Mouse (Mus musculus) kidney, adult 9 months (tissue): ENCODE measurements around the gene Atf3.
"Not testable (repeated sequence)": the region's sequence is repeated elsewhere in the genome, so short reads cannot be mapped to it uniquely, and the experiment has no call there.

Experiments used
- DNase-seq: peaks from one replicate; pipeline ENCODE4 v3.0.0; 2022

Gene Atf3

DNA sequence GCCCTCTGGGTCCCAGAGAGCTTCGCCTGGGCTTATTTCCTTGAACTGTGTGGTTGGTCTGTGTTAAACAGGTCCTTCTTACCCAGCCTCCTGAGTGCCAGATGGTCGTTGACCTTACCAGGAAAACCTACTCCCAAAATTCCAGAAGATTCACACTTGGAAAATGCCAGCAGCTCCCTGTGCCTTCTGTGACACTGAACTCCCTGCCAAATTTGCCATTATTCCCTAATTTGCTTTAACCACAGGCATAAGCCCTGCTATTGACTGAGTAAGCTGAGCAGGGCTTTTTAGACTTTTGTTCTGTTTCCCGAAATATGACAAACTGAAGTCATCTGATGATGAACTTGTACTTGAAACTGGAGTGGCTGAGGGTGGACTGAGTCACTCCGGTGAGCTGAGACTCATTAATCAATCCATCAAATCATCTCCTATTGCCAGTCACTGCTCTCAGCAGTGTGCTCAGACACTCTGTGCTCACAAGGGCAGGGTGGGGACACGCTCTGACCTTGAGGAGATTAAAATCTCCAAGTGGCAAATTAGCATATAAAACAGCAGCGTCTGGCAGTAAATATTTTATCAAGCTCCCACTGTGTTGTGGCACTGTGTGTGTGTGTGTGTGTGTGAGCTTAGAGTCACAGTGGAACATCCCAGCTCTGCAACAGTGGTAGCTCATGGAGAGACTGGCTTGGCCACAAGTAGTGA, 28.0 kb downstream of the Atf3 start:
- DNase-seq: no peak

DNA sequence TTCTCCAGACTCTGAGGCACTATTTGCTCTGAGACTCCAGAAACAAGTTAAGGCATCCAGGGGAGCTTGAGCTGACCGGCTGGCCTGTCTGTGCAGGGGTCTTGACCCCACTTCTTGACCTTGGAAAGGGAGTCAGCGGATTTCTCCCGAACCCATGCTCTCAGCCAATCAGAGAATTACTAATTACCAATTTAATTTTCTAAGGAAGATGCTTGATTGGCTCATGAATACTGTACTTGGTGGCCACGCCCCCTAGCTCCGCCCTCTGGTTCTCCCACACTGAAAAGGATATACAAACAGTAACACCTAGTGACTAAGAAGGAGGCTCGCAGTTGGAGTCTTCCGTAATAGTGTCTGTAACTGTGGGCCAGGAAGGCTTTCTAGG, 31.5 kb downstream of the Atf3 start:
- DNase-seq: peak; percentile 42

DNA sequence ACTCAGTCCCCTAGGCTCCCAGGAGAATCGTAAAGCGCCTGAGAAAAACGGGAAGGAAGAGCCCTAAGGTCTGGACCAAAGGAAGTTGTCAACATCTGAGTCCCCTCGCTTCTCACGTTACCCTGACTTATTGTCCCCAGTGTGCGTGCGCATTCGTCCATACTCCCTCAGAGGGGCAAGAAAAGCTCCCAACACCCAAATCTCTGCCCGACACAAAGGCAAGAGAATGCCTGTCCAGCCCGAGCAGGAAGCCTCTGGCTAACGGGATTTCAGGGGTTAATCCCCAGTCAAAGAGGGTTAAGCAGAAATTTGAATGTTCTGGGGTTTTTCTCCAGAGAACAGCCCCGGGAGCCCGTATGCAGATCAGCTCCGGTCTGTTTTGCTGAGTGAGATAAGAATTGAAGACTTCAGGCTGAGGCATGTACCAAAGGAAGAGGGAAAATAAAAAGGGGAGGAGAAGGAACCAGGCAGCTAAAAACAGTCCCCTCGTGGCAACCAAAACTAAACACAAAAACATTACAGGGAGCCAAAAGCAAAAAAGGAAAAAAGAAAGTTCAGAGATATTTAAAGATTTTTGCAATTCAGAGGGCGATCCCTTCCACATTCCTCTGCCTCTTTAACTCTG, 32.0 kb downstream of the Atf3 start:
- peak; percentile 28 for DNase-seq

GRCm38 (mm10) chr1:191184841-191185251, 33.0 kb downstream of the Atf3 start:
- peak; percentile 28 for DNase-seq

GRCm38 (mm10) chr1:191184066-191184815, 33.6 kb downstream of the Atf3 start:
- peak; percentile 31 for DNase-seq

- peak; percentile 99 for DNase-seq
These were observed 34.4 kb downstream of the Atf3 start for GRCm38 (mm10) chr1:191183163-191184065.

DNA sequence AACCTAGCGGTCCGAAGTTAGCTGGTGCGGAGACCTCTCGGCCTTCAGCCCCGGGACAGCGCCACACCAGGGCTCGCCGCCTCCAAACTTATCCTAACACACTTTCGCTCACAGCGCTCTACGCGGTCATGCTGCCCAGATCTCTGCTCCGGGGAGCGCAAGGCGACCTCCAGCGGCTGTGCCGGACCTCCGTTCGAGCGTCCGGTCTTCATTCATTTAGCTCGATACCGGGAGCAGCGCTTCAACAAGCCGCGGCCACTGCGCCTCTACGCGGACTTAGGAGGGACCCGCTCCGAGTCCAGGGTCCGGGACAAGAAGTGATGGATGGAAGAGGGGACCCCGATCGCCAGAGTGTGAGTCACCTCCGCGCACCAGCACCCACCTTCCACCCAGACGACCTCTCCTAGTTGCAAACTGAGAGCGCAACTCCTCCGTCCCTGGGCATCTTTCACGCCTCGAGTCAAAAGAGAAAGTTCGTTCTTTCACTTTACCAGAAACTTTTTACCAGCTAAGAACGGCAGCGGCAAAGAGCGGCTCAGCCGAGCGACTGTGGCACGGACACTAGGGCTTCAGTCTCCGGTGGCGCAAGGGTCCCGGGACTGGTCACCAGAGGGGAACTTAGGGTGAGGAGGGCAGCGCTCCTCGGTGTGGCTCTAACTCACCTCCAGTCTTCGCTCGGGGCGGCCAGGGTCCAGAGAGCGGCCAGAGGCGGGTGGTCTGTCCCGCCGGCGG, 35.2 kb downstream of the Atf3 start:
- DNase-seq: peak; percentile 67

DNA sequence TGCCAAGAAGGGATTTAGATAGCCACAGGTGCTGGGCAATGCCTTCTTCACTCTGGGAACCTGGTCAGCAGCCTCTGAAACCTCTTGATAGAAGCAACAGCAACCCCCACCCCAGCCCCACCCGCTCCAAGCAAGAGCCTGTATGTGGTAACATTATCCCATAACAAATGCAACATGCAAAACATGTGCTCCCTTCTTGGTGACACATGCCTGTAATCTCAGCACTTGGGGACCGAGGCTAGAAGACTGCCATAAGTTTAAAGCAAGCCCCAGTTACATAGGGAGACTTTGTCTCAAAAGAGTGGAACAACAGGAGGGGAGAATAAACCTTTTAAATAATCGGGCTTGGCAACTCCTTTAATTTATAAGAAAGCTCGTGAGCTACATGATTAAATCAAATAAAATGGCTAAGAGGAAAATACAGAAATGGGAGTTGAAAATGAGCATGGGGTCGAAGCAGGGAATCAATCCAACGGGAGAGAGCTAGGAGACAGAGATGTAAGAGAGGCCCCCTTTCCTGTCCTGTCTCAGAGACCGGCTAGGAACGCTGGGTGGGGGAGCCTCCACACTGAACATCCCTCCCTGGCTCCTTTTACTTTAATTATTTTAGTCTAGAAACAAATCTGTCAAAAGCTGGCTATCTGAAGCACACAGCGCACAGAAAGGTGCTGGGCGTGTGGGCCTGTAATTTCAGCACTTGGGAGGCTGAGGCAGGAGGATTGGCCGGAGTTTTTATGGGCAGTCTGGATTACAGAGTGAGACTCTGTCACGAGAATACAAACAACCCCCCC, 36.2 kb downstream of the Atf3 start:
- no peak for DNase-seq

GRCm38 (mm10) chr1:191180397-191180796, 37.4 kb downstream of the Atf3 start:
- DNase-seq: peak; percentile 30

DNA sequence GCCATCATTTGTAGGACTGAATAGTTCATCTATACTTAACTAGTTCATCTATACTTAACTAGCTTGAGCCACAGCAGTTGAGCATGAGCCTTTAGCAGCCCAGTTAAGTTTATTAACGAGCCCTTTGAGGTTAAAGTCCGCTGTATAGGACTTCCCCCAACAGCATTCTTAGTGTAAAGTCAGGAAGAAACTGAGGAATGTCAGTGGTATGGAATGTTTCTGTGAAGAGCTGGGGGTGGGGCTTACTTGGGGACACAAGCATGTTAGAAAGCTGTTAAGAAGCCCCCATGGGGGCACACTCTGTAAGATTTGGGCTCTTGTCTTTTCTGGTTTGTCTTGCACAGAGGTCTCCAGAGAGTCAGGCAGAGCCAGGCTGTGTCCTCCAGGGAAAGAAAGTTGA, 38.0 kb downstream of the Atf3 start:
- DNase-seq: no peak

- DNase-seq: no peak
These were observed 39.2 kb downstream of the Atf3 start for GRCm38 (mm10) chr1:191178511-191179188.

- DNase-seq: no peak
These were observed 41.0 kb downstream of the Atf3 start for GRCm38 (mm10) chr1:191176887-191177286.

- DNase-seq: no peak
These were observed 45.4 kb downstream of the Atf3 start for GRCm38 (mm10) chr1:191172487-191172886.

- no peak for DNase-seq
These were observed 47.4 kb downstream of the Atf3 start for GRCm38 (mm10) chr1:191170444-191170843.

- no peak for DNase-seq
These were observed 51.6 kb downstream of the Atf3 start for GRCm38 (mm10) chr1:191166189-191166588.

DNA sequence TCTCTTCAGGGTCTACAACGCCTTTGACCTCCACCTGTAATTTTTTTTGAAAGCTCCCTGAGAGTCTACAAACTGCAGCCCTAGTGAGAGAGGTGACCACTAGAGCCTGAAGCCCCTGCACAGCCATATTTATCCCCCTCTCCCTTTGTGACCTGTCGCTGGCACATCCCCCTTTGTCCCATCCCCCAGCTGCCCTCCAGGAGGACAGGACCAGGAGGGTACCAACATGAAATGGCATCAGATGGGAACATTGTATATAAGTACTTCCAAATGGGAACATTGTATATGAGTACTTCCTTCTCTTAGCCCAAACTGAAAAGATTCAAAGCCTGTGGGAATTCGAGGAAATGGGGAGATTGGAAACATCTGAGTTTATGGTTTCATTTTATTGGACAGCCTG, 53.1 kb downstream of the Atf3 start, which contains the start of gene Fam71a:
Fam71a (minus strand) TSS at position 101 of the 400 bp plus-strand sequence.
- DNase-seq: no peak

DNA sequence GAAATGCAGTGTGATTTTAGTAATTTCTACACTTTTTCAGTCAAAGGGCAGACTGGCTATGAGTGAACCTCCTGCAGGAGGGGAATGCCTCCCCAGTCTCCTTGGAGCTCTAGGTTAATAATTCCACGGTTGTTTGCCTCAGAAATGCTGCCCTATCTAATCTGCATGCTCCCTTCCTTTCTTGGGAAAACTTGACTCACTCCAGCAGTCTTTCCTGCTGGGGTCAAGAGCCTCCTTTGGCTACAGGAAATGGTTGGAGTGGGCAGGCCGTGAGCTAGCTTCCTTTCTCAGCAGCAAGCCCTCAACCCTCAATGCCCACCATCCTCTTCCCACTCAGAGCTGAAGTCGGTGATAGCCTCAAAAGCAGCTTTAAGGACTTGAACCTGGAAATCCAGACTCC, 63.5 kb downstream of the Atf3 start:
- no peak for DNase-seq

DNA sequence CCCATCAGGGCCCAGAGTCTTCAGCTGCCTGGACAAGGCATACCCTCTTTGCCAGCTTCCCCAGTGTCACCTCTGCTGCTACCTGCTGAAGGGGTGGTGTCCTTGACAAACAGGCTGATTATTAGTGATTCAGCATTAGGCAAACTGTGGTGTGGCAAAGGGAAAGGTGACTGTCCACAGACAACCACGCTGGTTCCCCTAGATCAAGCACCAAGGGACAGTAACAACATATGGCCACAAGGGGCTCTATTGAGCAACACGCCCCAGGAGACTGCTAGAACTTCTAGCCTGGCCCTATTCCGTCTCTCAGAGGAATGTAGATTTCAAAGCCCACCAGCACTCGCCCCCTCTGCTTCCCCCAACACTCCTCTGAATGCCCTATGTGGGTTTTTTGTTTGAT, 64.8 kb downstream of the Atf3 start:
- DNase-seq: peak; percentile 52

DNA sequence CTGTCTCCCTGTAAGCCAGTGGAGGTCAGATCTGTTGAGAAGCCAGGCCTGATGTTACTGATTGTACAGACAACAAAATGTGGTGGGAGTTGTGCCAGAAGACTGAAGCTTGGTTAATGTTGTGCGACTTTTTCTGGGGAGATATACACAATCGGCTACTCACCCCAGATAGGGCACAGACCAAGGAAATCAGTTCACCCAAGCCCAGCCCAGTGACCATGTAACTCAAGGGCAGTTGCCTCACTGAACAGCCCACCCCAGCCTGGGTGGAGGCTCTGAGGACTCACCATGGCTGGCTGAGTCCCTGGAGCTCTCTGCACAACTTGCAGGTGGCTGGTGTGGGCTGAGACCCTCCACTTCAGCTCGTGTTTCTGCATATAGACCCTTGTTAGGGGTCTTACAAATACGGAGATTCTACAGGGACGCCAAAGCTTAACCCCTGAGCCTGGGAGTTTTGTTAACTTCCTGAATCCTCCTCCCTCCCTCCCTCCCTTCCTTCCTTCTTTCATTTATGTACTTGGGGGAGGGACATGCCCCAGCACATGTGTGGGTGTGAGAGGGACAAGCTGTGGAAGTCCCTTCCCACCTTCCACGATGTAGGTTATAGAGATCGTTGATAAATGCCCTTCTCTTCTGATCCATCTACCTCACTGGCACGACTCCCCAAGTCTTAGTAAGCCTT, 66.8 kb downstream of the Atf3 start:
- DNase-seq: no peak

- DNase-seq: not testable (repeated sequence)
These were observed 68.3 kb downstream of the Atf3 start for GRCm38 (mm10) chr1:191149489-191149888.
